Mouse (Mus musculus): ENCODE results near the gene Dab2. TPM values are rescaled to one million over a fixed set of nuclear protein-coding genes. Genes with fewer than 3 reads are reported as not detected.

The Dab2 gene
- polyA plus RNA-seq, 1 experiment from 2014 or later = 53.0 TPM

GRCm38 (mm10) chr15:6376001-6376400 lies 76.4 kb downstream of the Dab2 start:
- Histone ChIP-seq H3K4me2 (no peak overlapping the region), H3K4me3 (replicated peaks) (no peak overlapping the region), H3K9ac (replicated peaks) (no peak overlapping the region), H3K9me3 (no peaks in the 10 kb centered on the region), H3K36me3 (no peaks in the 10 kb centered on the region), H3K4me1 (replicated peaks) (peaks cover 11% of the 10 kb centered on the region; the same call in 1 of the 2 replicates), H3K27me3 (no peaks in the 10 kb centered on the region), H3K27ac (no peak overlapping the region)
- no peak for ATAC-seq (ENCODE audit: insufficient number of reproducible peaks, insufficient read depth, low FRiP score, low TSS enrichment, low read depth)
- WGBS = 79% methylated on average over 5 of the region's 5 CpGs

DNA sequence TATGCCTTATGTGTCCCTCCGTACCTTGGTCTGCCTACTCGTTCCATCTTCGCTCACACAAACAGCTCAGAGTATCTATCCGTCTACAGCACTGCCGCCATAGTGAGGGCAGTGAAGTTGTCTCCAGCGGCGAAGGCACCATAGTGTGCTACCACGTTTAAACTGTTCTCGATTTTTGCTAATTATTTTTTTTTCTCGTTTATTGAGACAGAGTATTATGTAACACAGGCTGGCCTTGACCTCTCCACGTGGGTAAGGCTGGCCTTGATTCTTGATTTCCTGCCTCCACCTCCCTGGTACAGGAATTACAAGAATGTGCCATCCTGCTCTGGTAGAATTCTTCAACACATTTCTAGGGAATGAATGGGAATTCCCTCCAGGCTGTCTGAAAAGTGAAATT lies 77.2 kb downstream of the Dab2 start:
- no peaks in the 10 kb centered on the region for H3K27me3 ChIP-seq
- peaks cover 5% of the 10 kb centered on the region; the same call in 1 of the 2 replicates for H3K4me1 ChIP-seq (replicated peaks)
- no peak overlapping the region for H3K9ac ChIP-seq (replicated peaks)
- H3K36me3 ChIP-seq = no peaks in the 10 kb centered on the region
- no peak overlapping the region for H3K4me3 ChIP-seq (replicated peaks)
- H3K27ac ChIP-seq = no peak overlapping the region
- no peak overlapping the region for H3K4me2 ChIP-seq
- 80% methylated on average over 11 of the region's 11 CpGs for WGBS
- no peaks in the 10 kb centered on the region for H3K9me3 ChIP-seq
- ATAC-seq (ENCODE audit: insufficient number of reproducible peaks, insufficient read depth, low FRiP score, low TSS enrichment, low read depth) = no peak

GRCm38 (mm10) chr15:6384027-6384426 lies 84.4 kb downstream of the Dab2 start:
- H3K27ac ChIP-seq = peak overlapping the region; percentile 62; the same call in 1 of the 2 replicates

DNA sequence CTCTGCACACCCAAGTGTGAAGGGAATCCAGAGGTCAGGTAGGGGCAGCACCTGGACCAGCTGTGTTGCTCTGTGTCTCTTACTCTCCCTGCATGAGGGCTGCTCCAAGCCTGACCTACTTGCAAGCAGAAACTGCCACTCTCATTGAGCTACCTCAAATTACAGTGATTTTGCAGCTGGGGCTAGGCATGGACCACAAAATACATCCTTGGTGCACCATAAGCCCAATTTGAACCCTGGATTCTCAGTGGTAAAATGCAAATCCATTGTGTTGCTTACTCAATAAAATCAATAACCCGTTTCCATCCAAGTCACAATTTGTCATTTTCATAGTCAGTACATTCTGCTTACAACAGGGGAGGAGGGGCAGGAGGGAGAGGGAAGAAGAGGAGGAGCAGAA lies 85.7 kb downstream of the Dab2 start:
- ATAC-seq (ENCODE audit: insufficient number of reproducible peaks, insufficient read depth, low FRiP score, low TSS enrichment, low read depth) = no peak
- Histone ChIP-seq H3K27ac (peak overlapping the region; percentile 51; the same call in 1 of the 2 replicates), H3K9me3 (no peaks in the 10 kb centered on the region), H3K9ac (replicated peaks) (no peak overlapping the region), H3K36me3 (no peaks in the 10 kb centered on the region), H3K4me1 (replicated peaks) (peaks cover 38% of the 10 kb centered on the region), H3K4me3 (replicated peaks) (no peak overlapping the region), H3K4me2 (no peak overlapping the region), H3K27me3 (no peaks in the 10 kb centered on the region)
- WGBS = 28% methylated on average over 1 of the region's 1 CpGs

More at GRCm38 (mm10) chr15:6384027-6384426, 84.4 kb downstream of the Dab2 start:
- WGBS = 26% methylated on average over 6 of the region's 6 CpGs
- Histone ChIP-seq H3K9ac (replicated peaks) (no peak overlapping the region), H3K9me3 (no peaks in the 10 kb centered on the region), H3K4me2 (0 out of 2 replicates have a peak overlapping the region, but pooled peaks have one; percentile 6), H3K4me1 (replicated peaks) (peaks cover 34% of the 10 kb centered on the region), H3K36me3 (no peaks in the 10 kb centered on the region), H3K4me3 (replicated peaks) (no peak overlapping the region), H3K27me3 (no peaks in the 10 kb centered on the region)
- ATAC-seq (ENCODE audit: insufficient number of reproducible peaks, insufficient read depth, low FRiP score, low TSS enrichment, low read depth) = no peak

DNA sequence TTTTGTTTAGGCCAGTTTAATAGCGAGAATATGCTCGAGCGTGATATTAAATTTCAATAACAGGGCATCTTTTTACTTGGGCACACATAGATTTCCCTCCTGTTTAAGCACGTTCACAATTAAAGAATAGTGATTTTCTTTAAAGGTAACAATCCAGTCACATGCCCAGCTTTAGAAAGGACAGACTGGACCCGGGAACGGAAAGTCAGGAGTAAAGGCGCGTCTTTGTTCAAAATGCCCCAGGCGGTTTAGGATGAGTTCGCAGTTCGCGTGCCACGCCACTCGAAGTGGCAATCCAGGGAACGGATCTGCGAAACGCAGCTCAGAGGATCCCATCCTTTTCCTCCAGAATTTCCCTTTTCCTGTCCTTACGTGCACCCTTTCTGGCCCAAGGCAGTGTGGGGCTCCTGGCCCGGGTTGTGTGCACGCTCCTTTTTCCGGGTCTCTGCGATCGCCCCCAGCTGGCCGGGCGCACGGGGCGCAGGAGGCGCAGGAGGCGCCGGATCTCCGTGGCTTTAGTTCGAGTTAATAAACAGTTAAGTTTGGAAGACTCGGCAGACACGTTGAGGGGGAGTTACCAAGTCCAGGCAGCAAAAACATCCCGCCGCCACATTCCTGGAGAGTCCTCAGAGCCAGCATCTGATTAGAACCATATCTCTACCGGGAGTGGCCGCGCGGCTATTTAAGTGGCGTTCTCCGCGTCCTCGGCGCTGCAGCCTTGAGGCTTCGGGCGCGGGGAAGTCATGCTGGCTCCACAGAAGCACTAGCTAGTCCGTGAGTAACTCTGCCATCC lies 86.8 kb downstream of the Dab2 start:
- no peaks in the 10 kb centered on the region for H3K9me3 ChIP-seq
- H3K9ac ChIP-seq (replicated peaks) = peak overlapping the region; percentile 69
- 2% methylated on average over 49 of the region's 49 CpGs for WGBS
- ATAC-seq (ENCODE audit: insufficient number of reproducible peaks, insufficient read depth, low FRiP score, low TSS enrichment, low read depth) = peak; percentile 95
- no peaks in the 10 kb centered on the region for H3K27me3 ChIP-seq
- H3K36me3 ChIP-seq = no peaks in the 10 kb centered on the region
- H3K4me1 ChIP-seq (replicated peaks) = peaks cover 43% of the 10 kb centered on the region
- H3K27ac ChIP-seq = peak overlapping the region; percentile 77
- peak overlapping the region; percentile 57 for H3K4me3 ChIP-seq (replicated peaks)
- H3K4me2 ChIP-seq = peak overlapping the region; percentile 69

DNA sequence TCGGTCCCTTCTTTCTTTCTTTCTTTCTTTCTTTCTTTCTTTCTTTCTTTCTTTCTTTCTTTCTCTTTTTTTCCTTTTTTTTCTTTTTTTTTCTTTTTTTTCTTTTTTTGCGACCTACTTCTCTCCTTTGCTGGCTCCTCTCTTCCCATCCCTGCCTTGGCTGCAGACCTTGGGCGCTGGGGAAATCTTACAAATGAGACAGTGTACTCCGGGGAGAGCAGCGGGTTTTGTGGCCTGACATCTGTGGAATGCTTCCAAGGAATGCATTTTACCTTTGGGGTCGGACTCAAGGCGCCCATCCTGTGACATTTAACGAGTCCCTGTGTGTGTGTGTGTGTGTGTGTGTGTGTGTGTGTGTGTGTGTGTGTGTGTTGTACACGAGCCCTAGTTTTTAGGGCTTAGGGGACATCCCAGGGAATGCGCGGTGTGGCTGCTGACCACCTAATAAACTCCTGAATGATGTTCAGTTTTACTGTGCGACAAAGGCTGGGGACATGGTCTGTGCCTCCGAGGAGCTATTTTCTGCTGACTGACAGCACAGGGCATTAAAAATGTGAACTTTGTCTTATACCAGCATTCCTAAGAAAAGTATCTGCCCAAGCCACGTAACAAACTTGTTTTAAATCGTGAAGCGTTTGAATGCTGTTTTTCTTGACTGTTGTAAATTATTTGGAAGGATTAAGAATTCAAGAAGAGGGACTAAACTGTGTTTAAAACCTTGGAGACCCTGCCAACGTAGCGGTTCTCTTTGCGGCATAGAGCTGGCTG lies 87.6 kb downstream of the Dab2 start:
- H3K27ac ChIP-seq = peak overlapping the region; percentile 77
- no peaks in the 10 kb centered on the region for H3K9me3 ChIP-seq
- peak overlapping the region; percentile 69 for H3K9ac ChIP-seq (replicated peaks)
- no peak for ATAC-seq (ENCODE audit: insufficient number of reproducible peaks, insufficient read depth, low FRiP score, low TSS enrichment, low read depth)
- 2% methylated on average over 19 of the region's 19 CpGs for WGBS
- peak overlapping the region; percentile 57 for H3K4me3 ChIP-seq (replicated peaks)
- no peaks in the 10 kb centered on the region for H3K27me3 ChIP-seq
- peak overlapping the region; percentile 69 for H3K4me2 ChIP-seq
- H3K4me1 ChIP-seq (replicated peaks) = peaks cover 43% of the 10 kb centered on the region
- H3K36me3 ChIP-seq = 0 out of 2 replicates have a peak, but pooled peaks cover 3% of the 10 kb centered on the region

- Histone ChIP-seq H3K9ac (replicated peaks) (peak overlapping the region; percentile 69), H3K4me3 (replicated peaks) (peak overlapping the region; percentile 57), H3K27ac (peak overlapping the region; percentile 77), H3K9me3 (no peaks in the 10 kb centered on the region), H3K4me2 (peak overlapping the region; percentile 69), H3K27me3 (no peaks in the 10 kb centered on the region), H3K4me1 (replicated peaks) (peaks cover 43% of the 10 kb centered on the region), H3K36me3 (peaks cover 5% of the 10 kb centered on the region; the same call in 1 of the 2 replicates)
- ATAC-seq (ENCODE audit: insufficient number of reproducible peaks, insufficient read depth, low FRiP score, low TSS enrichment, low read depth) = no peak
- 5% methylated on average over 6 of the region's 6 CpGs for WGBS
Observed at GRCm38 (mm10) chr15:6387729-6388070, 88.1 kb downstream of the Dab2 start.

- Histone ChIP-seq H3K4me2 (peak overlapping the region; percentile 69), H3K9me3 (no peaks in the 10 kb centered on the region), H3K27me3 (no peaks in the 10 kb centered on the region), H3K4me1 (replicated peaks) (peaks cover 43% of the 10 kb centered on the region), H3K4me3 (replicated peaks) (peak overlapping the region; percentile 57), H3K36me3 (peaks cover 10% of the 10 kb centered on the region; the same call in 1 of the 2 replicates), H3K9ac (replicated peaks) (peak overlapping the region; percentile 69; the same call in 1 of the 2 replicates), H3K27ac (no peak overlapping the region)
- no peak for ATAC-seq (ENCODE audit: insufficient number of reproducible peaks, insufficient read depth, low FRiP score, low TSS enrichment, low read depth)
- 47% methylated on average over 3 of the region's 3 CpGs for WGBS
Observed at GRCm38 (mm10) chr15:6388146-6388545, 88.6 kb downstream of the Dab2 start.

GRCm38 (mm10) chr15:6388631-6389030 lies 89.0 kb downstream of the Dab2 start:
- H3K27me3 ChIP-seq = no peaks in the 10 kb centered on the region
- peak overlapping the region; percentile 69; the same call in 1 of the 2 replicates for H3K9ac ChIP-seq (replicated peaks)
- H3K4me1 ChIP-seq (replicated peaks) = peaks cover 43% of the 10 kb centered on the region
- H3K4me3 ChIP-seq (replicated peaks) = peak overlapping the region; percentile 57
- ATAC-seq (ENCODE audit: insufficient number of reproducible peaks, insufficient read depth, low FRiP score, low TSS enrichment, low read depth) = no peak
- H3K4me2 ChIP-seq = peak overlapping the region; percentile 69
- no peaks in the 10 kb centered on the region; the same call in 1 of the 2 replicates for H3K9me3 ChIP-seq
- peaks cover 13% of the 10 kb centered on the region; the same call in 1 of the 2 replicates for H3K36me3 ChIP-seq
- no peak overlapping the region for H3K27ac ChIP-seq
- WGBS = 93% methylated on average over 7 of the region's 7 CpGs

DNA sequence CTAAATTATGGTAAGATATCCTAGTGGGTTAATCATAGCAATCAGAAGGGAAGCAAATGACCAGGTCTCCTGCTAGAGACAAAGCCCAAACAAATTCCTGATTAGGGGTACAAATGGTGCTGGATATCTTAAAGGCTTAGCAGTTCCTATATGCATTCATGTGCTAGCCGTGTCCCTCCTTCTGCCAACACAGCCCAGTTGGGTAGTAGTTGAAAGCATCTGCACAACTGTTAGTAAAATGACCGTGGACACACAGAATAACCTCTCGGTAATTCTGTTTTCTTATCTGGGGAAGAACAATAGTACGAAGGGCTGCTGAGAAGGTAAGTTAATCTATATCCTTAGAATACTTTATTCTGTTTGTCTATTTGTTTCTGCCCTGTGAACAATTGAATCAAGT lies 90.5 kb downstream of the Dab2 start:
- 89% methylated on average over 4 of the region's 4 CpGs for WGBS
- Histone ChIP-seq H3K9me3 (no peaks in the 10 kb centered on the region; the same call in 1 of the 2 replicates), H3K9ac (replicated peaks) (no peak overlapping the region), H3K27me3 (no peaks in the 10 kb centered on the region), H3K4me2 (peak overlapping the region; percentile 69; the same call in 1 of the 2 replicates), H3K4me3 (replicated peaks) (no peak overlapping the region), H3K27ac (no peak overlapping the region), H3K36me3 (peaks cover 15% of the 10 kb centered on the region; the same call in 1 of the 2 replicates), H3K4me1 (replicated peaks) (peaks cover 31% of the 10 kb centered on the region)
- ATAC-seq (ENCODE audit: insufficient number of reproducible peaks, insufficient read depth, low FRiP score, low TSS enrichment, low read depth) = no peak

GRCm38 (mm10) chr15:6390657-6391056 lies 91.1 kb downstream of the Dab2 start:
- Histone ChIP-seq H3K4me3 (replicated peaks) (no peak overlapping the region), H3K9ac (replicated peaks) (no peak overlapping the region), H3K4me2 (no peak overlapping the region), H3K36me3 (peaks cover 15% of the 10 kb centered on the region; the same call in 1 of the 2 replicates), H3K4me1 (replicated peaks) (peaks cover 25% of the 10 kb centered on the region), H3K27ac (no peak overlapping the region), H3K9me3 (no peaks in the 10 kb centered on the region; the same call in 1 of the 2 replicates), H3K27me3 (no peaks in the 10 kb centered on the region)
- no peak for ATAC-seq (ENCODE audit: insufficient number of reproducible peaks, insufficient read depth, low FRiP score, low TSS enrichment, low read depth)
- WGBS = 61% methylated on average over 2 of the region's 2 CpGs

All from limb, embryonic 12.5 days (tissue).